Mouse (Mus musculus) midbrain, embryonic 14.5 days (tissue): ENCODE data around the gene Tet3. TPM values are rescaled to one million over a fixed set of nuclear protein-coding genes. Genes with fewer than 3 reads are reported as not detected.

ENCODE experiments used
- ATAC-seq: fragments of 200-750 bp; cut with Nextera tagmentation; 2 replicates; pipeline ENCODE4 v1.8.0; 2017; ENCODE audit warnings: moderate number of reproducible peaks, moderate library complexity; ENCODE audit not compliant: low FRiP score, low TSS enrichment
- DNase-seq: peaks from one replicate; pipeline ENCODE4 v3.0.0-alpha.2; 2015
- H3K27ac ChIP-seq: fragments of 300-500 bp; sonication (generic); replicated peaks from 2 replicates; pipeline ENCODE4 v1.5.1; 2014; ENCODE audit warnings: mild to moderate bottlenecking, low read depth, low read length, moderate library complexity
- H3K27me3 ChIP-seq: fragments of 300-500 bp; sonication (generic); 2 replicates; pipeline ENCODE4 v1.6.1; 2014; ENCODE audit warnings: low read length, control low read depth, mixed read lengths; ENCODE audit not compliant: control insufficient read depth, insufficient read depth
- H3K36me3 ChIP-seq: fragments of 300-500 bp; sonication (generic); 2 replicates; pipeline ENCODE4 v1.6.1; 2014; ENCODE audit warnings: low read length, control low read depth; ENCODE audit not compliant: control insufficient read depth, insufficient read depth
- H3K4me1 ChIP-seq: fragments of 300-500 bp; sonication (generic); 2 replicates; pipeline ENCODE4 v1.6.1; 2014; ENCODE audit warnings: mild to moderate bottlenecking, antibody characterized with exemption, low read length, control low read depth; ENCODE audit not compliant: control insufficient read depth, insufficient read depth
- H3K4me2 ChIP-seq: fragments of 300-500 bp; sonication (generic); 2 replicates; pipeline ENCODE4 v1.6.1; 2014; ENCODE audit warnings: mild to moderate bottlenecking, low read length, moderate library complexity
- H3K4me3 ChIP-seq: fragments of 300-500 bp; sonication (generic); replicated peaks from 2 replicates; pipeline ENCODE4 v1.5.1; 2014; ENCODE audit warnings: low read depth, low read length
- H3K9ac ChIP-seq: fragments of 300-500 bp; sonication (generic); replicated peaks from 2 replicates; pipeline ENCODE4 v1.6.1; 2014; ENCODE audit warnings: mild to moderate bottlenecking, low read length, moderate library complexity
- H3K9me3 ChIP-seq: fragments of 300-500 bp; sonication (generic); 2 replicates; pipeline ENCODE4 v1.6.1; 2016; ENCODE audit warnings: low read length, control low read depth, mixed read lengths; ENCODE audit not compliant: control insufficient read depth
- whole genome bisulfite sequencing: fragments of 180-500 bp; shearing (Covaris S2); extraction: QIAGEN DNeasy Blood & Tissue Kit; methylation state at CpG from one replicate; pipeline ENCODE4 v1.1.7; 2014; 5-methylcytosine and 5-hydroxymethylcytosine counted together
- polyA plus RNA-seq: library from polyadenylated mRNA; unstranded; fragments of >200 nt; fragmentation: Nextera tagmentation; extraction: Ambion mirVana; gene quantifications from 2 replicates; pipeline ENCODE4 v1.2.1, GENCODE M21; 2014

The Tet3 gene
- polyA plus RNA-seq, 1 experiment from 2014 or later = 56.0 TPM

- Histone ChIP-seq H3K27ac (peak overlapping the region; percentile 97; the same call in 1 of the 2 replicates), H3K9me3 (no peaks in the 10 kb centered on the region), H3K36me3 (peaks cover 8% of the 10 kb centered on the region; the same call in 1 of the 2 replicates), H3K4me2 (peak overlapping the region; percentile 85), H3K9ac (peak overlapping the region; percentile 92; the same call in 1 of the 2 replicates), H3K27me3 (no peaks in the 10 kb centered on the region), H3K4me3 (peak overlapping the region; percentile 76), H3K4me1 (peaks cover 82% of the 10 kb centered on the region)
- no peak for ATAC-seq
- WGBS = 60% methylated on average over 13 of the region's 13 CpGs
- DNase-seq = no peak
Observed at GRCm38 (mm10) chr6:83439119-83439767, 19.6 kb downstream of the Tet3 start.

GRCm38 (mm10) chr6:83438584-83438983 lies 20.3 kb downstream of the Tet3 start:
- Histone ChIP-seq H3K27ac (no peak overlapping the region), H3K9me3 (no peaks in the 10 kb centered on the region), H3K4me3 (peak overlapping the region; percentile 76), H3K27me3 (no peaks in the 10 kb centered on the region), H3K9ac (0 out of 2 replicates have a peak overlapping the region, but pooled peaks have one; percentile 92), H3K36me3 (peaks cover 8% of the 10 kb centered on the region; the same call in 1 of the 2 replicates), H3K4me1 (peaks cover 75% of the 10 kb centered on the region), H3K4me2 (peak overlapping the region; percentile 85)
- ATAC-seq (no peak), DNase-seq (no peak)
- 80% methylated on average over 3 of the region's 3 CpGs for WGBS

GRCm38 (mm10) chr6:83437802-83438201 lies 21.1 kb downstream of the Tet3 start:
- 0 out of 2 replicates have a peak overlapping the region, but pooled peaks have one; percentile 29 for H3K9ac ChIP-seq
- no peak overlapping the region for H3K27ac ChIP-seq
- peaks cover 71% of the 10 kb centered on the region for H3K4me1 ChIP-seq

GRCm38 (mm10) chr6:83437225-83437624 lies 21.7 kb downstream of the Tet3 start:
- Histone ChIP-seq H3K36me3 (peaks cover 13% of the 10 kb centered on the region), H3K27ac (no peak overlapping the region), H3K4me3 (no peak overlapping the region), H3K9me3 (no peaks in the 10 kb centered on the region), H3K4me1 (peaks cover 70% of the 10 kb centered on the region), H3K27me3 (no peaks in the 10 kb centered on the region), H3K4me2 (peak overlapping the region; percentile 85), H3K9ac (no peak overlapping the region)
- DNase-seq (no peak), ATAC-seq (no peak)
- WGBS = 41% methylated on average over 3 of the region's 3 CpGs

More at GRCm38 (mm10) chr6:83437802-83438201, 21.1 kb downstream of the Tet3 start:
- Histone ChIP-seq H3K27me3 (no peaks in the 10 kb centered on the region), H3K4me3 (0 out of 2 replicates have a peak overlapping the region, but pooled peaks have one; percentile 12), H3K36me3 (peaks cover 8% of the 10 kb centered on the region; the same call in 1 of the 2 replicates), H3K4me2 (peak overlapping the region; percentile 85), H3K9me3 (no peaks in the 10 kb centered on the region)
- DNase-seq = no peak
- 17% methylated on average over 3 of the region's 3 CpGs for WGBS
- ATAC-seq = no peak

- DNase-seq = no peak
- peaks cover 13% of the 10 kb centered on the region for H3K36me3 ChIP-seq
- no peak overlapping the region for H3K27ac ChIP-seq
- ATAC-seq = no peak
- peaks cover 70% of the 10 kb centered on the region for H3K4me1 ChIP-seq
- no peak overlapping the region for H3K4me2 ChIP-seq
- H3K9ac ChIP-seq = no peak overlapping the region
- H3K27me3 ChIP-seq = no peaks in the 10 kb centered on the region
- H3K4me3 ChIP-seq = no peak overlapping the region
- no peaks in the 10 kb centered on the region for H3K9me3 ChIP-seq
- WGBS = 78% methylated on average over 4 of the region's 4 CpGs
Observed at GRCm38 (mm10) chr6:83436547-83436946, 22.3 kb downstream of the Tet3 start.

GRCm38 (mm10) chr6:83435174-83435573 lies 23.7 kb downstream of the Tet3 start:
- H3K4me2 ChIP-seq = peak overlapping the region; percentile 16; the same call in 1 of the 2 replicates
- H3K9me3 ChIP-seq = no peaks in the 10 kb centered on the region
- WGBS = 9% methylated on average over 5 of the region's 5 CpGs
- DNase-seq = peak; percentile 71
- no peaks in the 10 kb centered on the region for H3K27me3 ChIP-seq
- H3K9ac ChIP-seq = no peak overlapping the region; the same call in 1 of the 2 replicates
- peaks cover 13% of the 10 kb centered on the region for H3K36me3 ChIP-seq
- no peak for ATAC-seq
- H3K4me3 ChIP-seq = no peak overlapping the region
- peak overlapping the region; percentile 66 for H3K27ac ChIP-seq
- peaks cover 71% of the 10 kb centered on the region for H3K4me1 ChIP-seq

- H3K36me3 ChIP-seq = peaks cover 13% of the 10 kb centered on the region
- H3K27ac ChIP-seq = no peak overlapping the region
- H3K9ac ChIP-seq = no peak overlapping the region; the same call in 1 of the 2 replicates
- H3K4me1 ChIP-seq = peaks cover 63% of the 10 kb centered on the region
- 87% methylated on average over 4 of the region's 4 CpGs for WGBS
- no peak for DNase-seq
- ATAC-seq = no peak
- H3K4me2 ChIP-seq = no peak overlapping the region
- no peaks in the 10 kb centered on the region for H3K9me3 ChIP-seq
- H3K27me3 ChIP-seq = no peaks in the 10 kb centered on the region
- no peak overlapping the region for H3K4me3 ChIP-seq
Observed at GRCm38 (mm10) chr6:83433546-83433945, 25.3 kb downstream of the Tet3 start.

- 91% methylated on average over 7 of the region's 7 CpGs for WGBS
- H3K36me3 ChIP-seq = peaks cover 13% of the 10 kb centered on the region
- H3K27me3 ChIP-seq = no peaks in the 10 kb centered on the region
- no peak overlapping the region for H3K9ac ChIP-seq
- H3K27ac ChIP-seq = no peak overlapping the region
- no peak overlapping the region for H3K4me2 ChIP-seq
- ATAC-seq (no peak), DNase-seq (no peak)
- H3K9me3 ChIP-seq = no peaks in the 10 kb centered on the region
- H3K4me3 ChIP-seq = no peak overlapping the region
- H3K4me1 ChIP-seq = peaks cover 63% of the 10 kb centered on the region
Observed at GRCm38 (mm10) chr6:83432966-83433365, 25.9 kb downstream of the Tet3 start.
